Mouse (Mus musculus) cerebellum, adult 11-12 months (tissue): ENCODE results near the gene Uhrf1.

Experiments used
- DNase-seq: peaks from one replicate; pipeline ENCODE4 v3.0.0; 2022

The Uhrf1 gene

DNA sequence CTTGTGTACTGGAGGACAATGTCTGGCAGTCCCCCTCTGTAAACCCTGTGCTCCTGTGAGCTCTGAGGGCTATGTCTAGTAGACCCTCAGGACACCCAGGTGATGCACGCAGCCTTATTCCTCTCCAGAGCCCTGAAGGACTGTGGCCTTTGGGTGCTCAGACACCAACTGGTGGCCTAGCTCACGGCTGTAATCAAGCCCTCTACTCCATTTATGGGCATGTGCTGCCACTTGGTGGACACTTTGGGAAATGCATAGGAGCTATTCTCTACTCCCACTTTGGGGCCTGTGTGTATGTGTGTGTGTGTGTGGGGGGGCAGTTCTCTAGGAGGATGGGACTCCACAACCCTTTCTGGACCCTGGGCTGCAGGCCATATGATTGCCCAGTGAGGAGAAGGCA, 47.6 kb downstream of the Uhrf1 start:
- DNase-seq = peak; percentile 77

DNA sequence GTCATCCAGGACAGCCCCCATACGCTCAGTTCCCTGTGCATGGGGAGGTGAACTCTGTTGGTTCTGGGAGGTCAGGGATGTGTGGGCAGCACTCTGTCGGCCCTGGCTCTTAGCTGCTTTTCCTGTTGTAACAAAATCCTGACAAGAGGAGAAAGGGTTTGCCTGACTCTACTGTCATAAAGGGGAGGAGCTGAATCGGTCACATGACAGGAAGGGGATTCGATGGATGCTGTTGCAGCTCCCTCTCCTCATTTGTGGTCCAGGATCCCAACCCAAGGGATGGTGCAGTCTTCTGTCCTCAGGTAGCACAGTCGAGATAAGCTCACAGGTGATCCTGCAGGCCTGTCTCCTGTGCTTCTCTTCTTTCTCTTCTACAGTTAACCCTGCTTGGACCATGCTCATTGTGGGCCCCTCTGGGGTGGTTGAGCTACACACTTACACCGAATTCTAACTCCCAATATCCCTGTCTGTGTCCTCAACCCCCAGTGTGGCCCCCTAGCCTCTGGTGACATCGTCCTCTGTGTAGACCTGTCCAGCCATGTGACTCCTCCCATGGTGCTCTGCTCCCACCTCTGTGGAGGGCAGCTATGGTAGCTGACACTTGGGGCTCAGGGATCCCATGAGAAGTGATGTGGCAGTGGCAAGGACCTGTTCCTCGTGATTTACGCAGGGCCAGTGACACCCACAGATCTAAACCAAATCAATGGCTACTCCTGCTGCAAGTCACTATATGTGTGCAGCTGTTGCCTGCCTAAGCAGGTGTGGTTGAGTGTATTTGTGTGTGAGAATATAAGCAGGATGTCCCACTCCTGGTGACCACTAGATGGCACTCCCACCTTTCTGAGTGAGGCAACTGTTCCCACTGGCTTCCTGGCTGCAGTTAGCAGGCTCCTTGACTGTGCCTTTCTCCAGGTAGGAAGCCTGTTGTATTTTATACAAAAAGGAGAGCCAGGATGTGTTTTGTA, 54.1 kb downstream of the Uhrf1 start:
- DNase-seq = peak; percentile 79

DNA sequence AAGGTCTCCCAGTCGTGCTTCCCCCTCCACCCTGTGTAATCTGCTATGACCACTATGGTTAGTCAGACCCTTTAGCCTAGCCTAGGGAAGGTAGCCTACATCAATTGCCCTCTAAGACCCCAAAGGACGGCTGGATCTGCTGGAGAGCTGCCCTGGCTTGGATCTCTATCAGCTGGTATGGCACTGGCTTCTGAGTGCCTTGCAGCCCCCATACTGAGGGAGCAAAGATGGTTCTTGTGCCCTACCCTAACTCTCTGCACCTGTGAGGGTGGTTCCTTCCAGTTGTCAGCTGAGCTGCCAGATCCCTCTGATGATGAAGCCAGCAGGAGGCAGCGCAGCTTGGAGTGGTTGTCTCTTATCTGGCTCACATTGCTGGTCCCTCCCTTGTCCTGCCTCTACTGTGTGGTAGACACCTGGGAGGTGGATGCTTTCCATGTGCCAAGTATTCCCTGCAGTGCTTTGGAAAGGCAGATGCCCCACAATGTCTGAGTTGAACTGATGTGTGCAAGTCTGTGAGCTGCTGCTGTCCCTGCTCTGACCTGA, 56.1 kb downstream of the Uhrf1 start:
- no peak for DNase-seq

DNA sequence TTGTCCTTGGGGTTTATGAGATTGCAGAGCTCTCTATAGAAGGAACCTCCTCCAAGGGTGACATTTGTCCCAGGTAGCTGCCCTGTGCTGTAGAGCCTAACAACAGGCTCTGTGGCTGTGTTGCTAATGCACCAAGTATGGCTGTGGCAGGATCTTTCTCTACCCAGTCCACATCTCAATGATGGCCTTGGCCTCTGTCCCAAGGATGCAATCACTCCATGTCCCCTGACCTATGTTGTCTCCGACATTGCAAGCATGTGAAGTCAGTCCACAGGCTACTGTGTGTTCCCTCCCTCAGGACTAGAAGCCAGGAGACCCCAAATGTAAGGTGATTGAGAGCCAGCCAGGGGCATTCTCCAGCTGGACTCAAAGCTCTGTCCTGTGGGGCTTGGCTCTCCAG, 56.7 kb downstream of the Uhrf1 start:
- DNase-seq = no peak

DNA sequence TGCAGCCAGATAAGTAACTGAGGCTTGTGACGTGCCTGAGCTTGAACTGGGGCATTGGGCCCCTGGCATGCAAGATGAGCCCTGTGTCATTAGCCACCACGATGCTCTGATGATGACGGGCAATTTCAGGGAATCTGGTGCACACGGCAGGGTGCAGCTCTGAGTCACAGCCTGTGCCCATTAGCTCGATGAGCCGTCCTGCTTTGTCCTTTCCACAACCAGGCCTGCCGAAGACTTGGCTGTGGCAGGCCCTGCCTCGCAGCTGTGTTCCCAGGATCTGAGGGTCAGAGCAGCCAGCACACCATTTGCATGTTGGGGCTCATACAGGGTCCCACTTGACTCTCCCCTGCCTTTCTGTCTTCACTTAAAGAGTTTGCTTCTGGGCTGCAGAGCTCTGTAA, 57.3 kb downstream of the Uhrf1 start:
- DNase-seq = peak; percentile 89

DNA sequence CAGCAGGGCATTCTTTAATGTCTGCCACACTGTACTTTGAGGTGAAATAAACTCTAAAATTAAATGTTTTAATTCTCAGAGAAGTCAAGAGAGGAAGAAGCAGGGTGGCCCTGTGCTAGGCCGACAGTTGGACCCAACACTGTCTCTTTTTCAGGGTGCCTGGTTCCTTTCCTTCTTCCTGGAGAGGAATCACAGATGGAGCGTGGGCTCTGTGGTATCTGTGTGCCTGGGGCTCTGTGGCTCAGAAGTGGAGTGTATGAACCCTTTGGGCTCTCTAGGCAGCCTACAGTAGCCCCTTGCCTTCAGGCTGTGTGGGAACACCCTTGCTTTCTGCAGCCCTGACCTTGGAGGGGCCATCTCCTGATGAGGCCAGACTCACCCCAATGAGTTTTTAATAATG, 58.4 kb downstream of the Uhrf1 start:
- no peak for DNase-seq

DNA sequence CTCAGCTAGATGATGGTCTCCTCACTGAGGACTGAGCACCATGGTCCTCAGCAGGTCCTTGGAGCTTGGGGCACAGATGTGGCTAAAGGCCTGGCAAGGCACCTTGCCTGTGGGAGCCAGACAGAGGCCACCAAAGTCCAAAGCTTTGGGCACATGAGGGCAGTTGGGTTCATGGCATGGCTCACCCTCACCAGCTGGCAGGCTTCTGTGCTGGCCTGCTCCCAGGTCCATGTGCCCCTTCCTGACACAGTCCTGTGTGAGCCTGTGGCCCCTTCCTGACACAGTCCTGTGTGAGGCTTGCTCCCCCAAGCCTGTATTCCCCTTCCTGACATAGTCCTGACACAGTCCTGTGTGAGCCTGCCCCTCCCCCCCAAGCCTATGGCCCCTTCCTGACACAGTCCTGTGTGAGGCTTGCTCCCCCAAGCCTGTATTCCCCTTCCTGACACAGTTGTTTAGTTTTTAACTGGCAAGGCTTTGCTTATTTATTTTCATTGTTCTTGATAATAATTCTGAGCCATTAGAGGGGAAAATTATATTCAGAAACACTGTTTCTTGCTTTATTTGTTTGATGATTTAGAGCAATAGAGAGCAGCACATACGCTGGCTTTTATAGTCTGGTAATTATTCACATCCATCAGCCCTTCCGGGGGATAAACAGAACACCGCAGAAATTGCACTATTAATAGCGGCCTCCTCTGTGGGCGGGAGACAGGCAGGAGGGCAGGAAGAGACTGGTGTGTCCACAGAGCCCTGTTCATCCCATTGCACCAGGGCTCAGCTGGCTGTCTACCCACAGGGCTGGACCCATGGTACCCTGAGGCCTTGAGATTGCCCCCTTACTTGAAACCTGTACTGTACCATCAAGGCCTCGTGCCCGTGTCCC, 62.9 kb downstream of the Uhrf1 start:
- DNase-seq = no peak

DNA sequence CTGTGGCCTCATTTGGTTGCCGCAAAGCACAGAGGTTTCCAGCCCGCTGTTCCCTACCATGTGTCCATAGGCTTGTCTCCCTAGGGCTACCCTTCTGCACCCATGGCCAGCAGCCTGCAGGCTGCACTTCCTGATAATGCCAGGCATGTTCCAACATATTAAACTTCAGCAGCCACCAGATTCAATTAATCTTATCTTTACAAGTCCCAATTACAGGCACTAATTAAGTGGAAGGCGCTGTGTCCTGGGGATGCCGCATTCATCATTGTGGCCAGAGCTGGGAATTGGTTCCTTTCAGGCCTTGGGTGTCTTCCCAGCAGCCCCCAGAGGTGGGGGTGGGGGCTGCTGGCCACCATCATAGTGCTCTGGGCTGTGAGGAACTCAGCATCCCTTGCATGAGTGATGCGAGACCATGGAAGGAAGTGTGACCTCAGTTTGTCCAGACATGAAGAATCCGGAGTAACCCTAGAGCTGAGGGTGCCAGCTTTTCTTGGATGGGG, 65.2 kb downstream of the Uhrf1 start:
- DNase-seq = no peak

DNA sequence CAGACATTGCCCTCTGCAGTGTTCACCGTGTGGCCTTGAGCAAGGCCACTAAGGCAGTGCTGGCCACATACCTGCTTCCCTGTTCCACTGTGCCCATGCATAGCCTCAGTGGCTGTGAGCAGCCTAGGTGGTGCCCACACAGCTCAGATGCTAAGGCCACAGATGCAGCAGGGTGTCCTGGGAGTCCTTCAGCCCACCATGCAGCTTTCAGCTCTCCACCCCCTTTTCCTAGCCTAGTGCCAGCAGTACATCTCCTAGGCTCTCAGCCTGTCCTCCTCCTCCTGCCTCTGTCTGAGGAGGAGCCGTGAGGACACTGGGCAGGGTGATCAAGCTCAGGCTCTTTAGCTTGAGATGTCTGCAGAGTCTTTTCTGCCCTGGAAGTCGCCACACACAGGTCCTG, 67.0 kb downstream of the Uhrf1 start:
- DNase-seq = no peak

DNA sequence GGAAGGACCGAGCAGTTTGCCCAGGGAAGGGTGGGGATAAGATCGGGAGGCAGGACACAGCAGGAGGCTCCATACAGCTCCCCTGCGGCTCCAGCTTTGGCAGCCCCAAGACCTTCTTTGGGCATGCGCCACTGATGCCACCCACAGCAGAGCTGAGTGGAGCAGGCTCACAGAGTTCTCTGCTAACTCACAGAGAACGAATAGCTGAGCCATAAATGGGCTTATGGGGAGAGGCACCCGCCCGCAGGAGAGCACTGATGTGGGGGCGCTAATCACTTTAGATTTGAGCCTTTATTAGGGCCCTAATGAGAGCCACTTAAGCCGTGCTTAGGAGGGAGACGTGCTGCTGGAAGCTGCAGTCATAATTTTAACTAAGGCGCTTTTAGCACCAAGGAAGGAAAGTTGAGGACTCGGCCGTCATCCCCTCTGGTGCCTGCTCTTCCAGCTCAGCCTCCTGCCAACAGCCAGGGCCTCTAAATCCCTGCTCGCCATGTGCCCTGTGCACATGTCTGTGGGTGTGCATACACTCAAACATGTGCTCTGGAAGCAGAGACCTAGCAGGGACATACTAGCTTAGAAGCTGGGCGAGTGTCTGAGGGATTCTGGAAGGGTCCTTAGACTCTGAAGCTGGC, 68.0 kb downstream of the Uhrf1 start:
- no peak for DNase-seq

DNA sequence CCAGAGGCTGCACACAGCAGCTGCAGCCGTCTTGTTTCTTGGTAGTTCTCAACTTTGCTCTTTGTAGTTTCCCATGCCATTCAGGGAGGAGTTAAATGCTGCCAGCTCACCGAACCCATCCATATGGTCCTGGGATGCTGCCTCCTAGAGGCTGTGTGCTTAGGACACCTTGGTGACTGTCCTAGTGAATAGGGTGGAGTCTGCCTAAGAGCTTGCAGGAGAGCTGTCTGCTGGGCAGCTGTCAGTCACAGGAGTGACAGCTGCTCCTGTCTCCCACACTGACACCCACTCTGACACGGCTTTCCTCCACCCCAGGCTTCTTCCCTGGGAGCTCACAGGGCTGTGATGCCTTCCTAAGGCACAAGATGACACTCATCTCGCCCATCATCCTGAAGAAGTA, 69.0 kb downstream of the Uhrf1 start:
- no peak for DNase-seq
